Mouse (Mus musculus): ENCODE results near the gene Ttll5.

The Ttll5 gene

DNA sequence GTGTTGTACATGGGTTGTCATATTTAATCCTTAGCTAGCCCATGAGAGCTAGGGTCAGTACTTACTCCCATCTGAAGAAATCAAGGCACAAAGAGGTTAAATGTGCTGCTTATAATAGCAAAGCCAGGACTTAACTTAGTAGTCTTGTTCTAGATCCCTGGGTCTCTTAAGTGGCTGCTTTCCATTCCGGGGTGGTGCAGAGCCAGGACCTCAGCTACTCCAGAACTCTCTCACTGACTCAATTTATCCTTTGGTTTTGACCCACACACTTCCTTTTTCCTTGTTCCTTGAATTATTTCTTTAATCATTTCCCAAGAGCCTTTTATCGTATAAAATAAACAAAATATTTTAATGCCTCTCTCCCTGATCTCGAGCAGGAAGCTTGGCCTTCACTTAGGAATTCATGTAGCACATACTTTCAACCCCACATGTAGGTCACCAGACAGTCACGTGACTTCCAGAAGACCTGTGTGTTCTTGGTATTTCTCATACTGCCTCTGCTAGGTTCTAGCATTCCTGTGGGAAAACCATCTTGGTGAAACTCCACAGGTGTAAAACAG is 164.4 kb downstream of the Ttll5 start:
- in situ Hi-C loops (cut with MboI; ENCODE audit: unreplicated experiment in 2 of 2) = no loop called here

DNA sequence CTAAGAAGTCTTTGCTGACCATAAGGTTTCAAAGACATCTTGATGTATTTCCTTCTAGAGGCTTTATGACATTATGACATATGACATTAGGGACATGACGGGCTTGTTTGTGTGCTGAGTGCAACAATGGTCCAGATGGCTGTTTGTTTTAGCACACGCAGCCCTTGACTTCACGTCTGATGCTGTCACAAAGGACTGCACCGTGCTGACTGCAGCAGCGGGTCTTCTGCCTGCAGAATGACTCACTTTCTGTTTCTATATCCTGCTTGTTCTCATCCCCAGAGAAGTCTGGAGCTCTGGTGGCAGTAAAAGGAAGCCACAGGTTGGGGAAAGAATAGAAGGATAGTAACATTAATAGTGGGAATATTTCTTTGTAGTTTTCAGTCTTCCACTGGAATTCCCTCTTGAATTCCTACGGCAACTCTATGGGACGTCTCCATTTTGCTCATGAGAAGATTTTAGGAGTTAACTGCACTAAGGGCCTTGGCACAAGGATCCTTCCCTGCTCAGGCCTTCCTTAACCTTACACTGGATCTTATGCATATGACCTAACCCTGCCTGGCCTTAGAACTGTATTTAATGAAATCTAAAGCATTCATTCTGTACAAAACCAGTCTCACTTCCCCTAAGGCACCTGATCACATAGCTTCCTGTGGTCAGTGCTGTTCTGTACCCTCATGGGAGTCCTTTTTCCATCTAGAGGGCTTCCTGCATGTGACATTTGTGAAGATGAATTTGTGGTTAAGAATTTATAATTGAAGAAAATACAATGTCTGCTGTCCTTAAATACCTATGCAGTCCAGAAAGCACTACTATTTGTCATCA is 167.8 kb downstream of the Ttll5 start:
- in situ Hi-C loops (cut with MboI; ENCODE audit: unreplicated experiment in 2 of 2) = no loop called here

DNA sequence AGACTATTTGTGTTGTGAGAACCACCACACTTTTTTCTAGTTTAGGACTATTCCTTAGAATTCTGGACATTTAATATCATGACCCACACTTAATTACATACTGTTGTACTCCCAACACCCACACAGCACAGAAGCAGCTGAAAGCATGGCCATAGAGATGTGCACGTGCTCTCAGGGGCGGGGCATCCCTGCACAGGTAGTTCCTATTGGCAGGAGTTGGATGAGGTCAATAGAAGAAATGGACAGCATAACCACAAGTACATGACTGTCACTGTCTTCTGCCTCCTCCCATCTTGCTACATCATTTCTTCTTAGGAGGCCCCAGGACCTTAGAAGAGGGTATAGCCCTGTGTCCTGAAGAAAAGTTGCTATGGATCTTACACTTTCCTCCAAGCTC is 168.4 kb downstream of the Ttll5 start:
- in situ Hi-C loops (cut with MboI; ENCODE audit: unreplicated experiment in 2 of 2) = no loop called here

DNA sequence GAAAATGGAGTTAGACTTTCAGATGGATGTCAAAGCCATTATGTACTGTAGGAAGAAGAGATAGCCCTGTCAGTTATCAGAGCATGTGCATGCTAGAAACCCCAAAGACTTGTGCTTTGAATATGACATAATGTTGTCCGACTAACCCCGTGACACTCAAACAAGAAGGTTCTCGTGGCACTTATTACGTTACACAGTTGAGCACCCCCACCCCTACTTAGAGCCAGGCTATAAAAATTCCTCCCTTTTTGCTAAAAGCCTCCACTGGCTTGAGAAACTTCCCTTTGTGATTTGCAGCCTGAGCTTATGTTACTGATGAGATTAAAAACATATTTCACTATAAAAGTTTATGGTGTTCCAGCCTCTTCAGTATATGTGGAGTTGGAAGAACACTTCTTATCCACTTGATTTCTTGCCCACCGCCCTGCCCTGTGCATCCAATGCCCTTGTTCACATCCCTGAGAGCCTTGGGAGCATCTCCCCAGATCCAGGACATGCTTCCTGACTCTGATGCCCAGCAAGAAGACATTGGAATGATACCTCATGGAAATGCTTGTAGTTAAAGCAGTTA is 169.4 kb downstream of the Ttll5 start:
- in situ Hi-C loops (cut with MboI; ENCODE audit: unreplicated experiment in 2 of 2) = no loop called here

DNA sequence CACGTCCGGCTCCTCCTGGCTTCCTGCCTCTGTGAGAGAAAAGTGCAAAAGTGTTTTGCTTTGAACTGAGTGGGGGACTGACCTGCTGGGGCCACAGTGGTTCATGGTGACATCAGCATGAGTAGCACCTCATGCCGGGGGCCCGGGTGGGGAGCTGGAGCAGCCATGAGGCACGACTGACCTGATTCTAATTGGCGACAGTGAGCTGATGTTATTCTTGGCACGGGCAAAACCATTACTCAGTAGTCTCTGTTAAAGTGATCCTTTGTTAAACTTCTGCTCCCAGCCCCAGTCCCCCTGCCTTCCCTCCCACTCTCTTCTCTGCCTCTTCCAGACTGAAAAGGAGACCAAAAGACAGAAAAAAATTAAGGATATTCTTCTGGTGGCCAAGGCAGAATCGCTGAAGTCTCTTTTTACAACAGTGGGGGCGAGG is 176.2 kb downstream of the Ttll5 start:
- in situ Hi-C loops (cut with MboI; ENCODE audit: unreplicated experiment in 2 of 2) = no loop called here

DNA sequence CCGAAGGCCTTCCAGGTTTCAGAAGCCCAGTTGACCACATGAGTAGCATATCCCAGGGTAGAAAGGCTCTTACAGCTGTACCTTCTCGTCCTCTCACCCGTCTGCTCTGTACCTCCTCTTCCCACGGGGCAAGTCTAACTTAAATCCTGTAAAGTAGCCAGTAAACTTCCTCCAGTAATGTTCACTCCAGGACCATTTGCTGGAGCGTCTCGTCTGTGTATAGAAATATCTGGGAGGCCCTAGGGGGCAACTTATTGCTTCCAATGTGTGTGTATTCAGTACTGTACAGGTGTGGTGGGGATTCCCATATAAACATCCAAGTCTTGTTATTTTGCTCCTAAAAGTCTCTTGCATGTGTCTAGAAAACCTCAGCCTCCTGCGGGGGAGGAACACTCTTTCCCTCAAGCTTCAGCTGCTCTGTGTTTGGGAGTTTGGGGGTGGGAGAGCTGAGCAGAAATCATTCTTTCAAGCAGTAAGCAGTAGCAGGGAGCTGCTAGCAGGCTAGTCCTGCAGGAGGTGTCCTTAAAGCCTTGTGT is 176.7 kb downstream of the Ttll5 start:
- in situ Hi-C loops (cut with MboI; ENCODE audit: unreplicated experiment in 2 of 2) = no loop called here

DNA sequence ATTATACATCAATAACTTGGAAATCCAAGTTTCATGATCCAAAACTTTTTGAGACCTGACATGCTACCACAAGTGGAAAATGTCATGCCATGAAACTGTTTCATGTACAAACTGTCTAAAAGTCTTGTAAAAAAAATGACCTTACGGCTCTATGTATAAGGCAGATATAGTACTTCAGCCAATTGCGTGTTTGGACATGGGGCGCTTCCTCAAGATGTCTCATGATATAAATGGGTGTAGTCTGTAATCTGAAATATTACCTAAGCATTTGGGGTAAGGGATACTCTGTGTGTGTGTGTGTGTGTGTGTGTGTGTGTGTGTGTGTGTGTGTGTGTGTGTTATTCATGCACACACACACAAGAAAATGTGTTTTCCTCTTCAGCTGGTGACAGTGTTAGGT is 180.2 kb downstream of the Ttll5 start:
- in situ Hi-C loops (cut with MboI; ENCODE audit: unreplicated experiment in 2 of 2) = loop anchor here in 1 of 2 experiments (5.0 kb wide), 1 partner anchor 47 kb away; no protein-coding TSS in a partner anchor

DNA sequence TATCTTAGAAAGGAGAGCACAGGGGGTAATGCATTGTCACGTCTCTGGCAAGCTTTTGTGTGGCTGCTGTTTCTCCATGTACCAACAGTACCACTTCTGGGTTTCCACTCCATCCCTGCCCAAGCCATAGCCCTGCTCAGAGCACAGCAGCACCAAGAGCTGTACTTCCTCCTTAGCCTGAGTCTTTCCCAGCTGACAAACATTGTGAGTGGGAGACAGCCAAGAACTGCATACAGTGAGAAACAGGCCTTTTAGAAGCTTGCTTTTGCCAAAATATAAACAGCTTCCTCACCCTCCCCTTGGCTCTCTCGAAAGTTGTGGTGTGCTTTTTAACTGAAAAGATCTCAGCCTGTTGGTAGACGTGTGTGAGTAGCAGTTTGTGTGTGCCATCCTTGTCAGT is 182.9 kb downstream of the Ttll5 start:
- in situ Hi-C loops (cut with MboI; ENCODE audit: unreplicated experiment in 2 of 2) = loop anchor here in 1 of 2 experiments (5.0 kb wide), 1 partner anchor 50 kb away; no protein-coding TSS in a partner anchor

DNA sequence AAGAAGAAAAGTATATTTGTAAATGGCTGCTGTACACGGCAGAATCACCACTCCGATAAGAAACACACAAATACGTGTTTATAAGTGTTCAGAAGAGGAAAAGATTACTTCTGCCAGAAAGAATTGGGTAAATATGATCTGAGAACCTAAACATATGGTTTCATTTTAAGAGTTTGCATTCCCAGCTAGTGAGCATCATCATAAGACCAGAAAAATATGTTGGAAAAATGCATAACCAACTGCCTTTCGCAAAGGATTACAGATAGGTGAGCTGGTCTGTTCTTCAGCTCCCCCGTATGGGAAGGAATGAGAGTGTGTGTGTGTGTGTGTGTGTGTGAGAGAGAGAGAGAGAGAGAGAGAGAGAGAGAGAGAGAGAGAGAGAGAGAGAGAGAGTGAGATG is 186.2 kb downstream of the Ttll5 start:
- in situ Hi-C loops (cut with MboI; ENCODE audit: unreplicated experiment in 2 of 2) = no loop called here

DNA sequence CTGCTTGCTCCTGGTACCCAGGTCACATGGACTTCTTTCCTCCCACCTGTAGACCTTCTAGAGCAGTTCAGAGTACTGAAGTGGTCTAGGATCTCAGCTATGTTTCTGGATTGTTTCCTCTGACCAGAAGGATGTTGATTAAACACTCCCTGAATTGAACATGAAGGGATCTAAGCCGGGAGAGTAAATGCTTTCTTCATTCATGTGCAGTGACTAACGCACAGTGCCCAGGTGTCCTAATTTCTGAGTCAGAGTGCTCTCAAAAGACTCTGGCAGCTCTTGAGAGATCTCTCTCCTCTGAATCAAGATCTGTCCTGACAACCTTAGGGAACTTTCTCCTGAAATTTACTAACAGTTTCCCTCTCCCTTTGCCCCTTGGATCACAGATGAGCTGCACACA is 187.7 kb downstream of the Ttll5 start:
- in situ Hi-C loops (cut with MboI; ENCODE audit: unreplicated experiment in 2 of 2) = no loop called here

DNA sequence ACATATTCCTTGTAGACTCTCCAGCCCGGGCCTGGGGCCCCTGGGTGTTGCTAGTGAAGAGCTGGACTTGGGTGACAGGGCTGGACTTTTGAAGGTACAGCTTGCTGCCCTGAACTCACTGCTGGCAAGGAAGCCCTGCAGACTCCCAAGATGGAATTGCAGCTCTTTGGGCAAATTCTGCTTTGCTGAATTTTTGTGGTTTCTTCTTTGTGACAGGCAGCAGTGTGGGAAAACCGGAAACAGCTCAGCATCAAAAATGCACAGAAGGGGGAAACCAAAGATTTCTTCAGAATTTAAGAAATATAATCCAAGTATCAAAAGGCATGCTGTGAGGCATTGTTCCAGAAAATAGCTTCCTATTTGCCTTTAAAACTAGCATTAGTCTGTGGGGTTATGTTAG is 189.7 kb downstream of the Ttll5 start:
- in situ Hi-C loops (cut with MboI; ENCODE audit: unreplicated experiment in 2 of 2) = no loop called here

DNA sequence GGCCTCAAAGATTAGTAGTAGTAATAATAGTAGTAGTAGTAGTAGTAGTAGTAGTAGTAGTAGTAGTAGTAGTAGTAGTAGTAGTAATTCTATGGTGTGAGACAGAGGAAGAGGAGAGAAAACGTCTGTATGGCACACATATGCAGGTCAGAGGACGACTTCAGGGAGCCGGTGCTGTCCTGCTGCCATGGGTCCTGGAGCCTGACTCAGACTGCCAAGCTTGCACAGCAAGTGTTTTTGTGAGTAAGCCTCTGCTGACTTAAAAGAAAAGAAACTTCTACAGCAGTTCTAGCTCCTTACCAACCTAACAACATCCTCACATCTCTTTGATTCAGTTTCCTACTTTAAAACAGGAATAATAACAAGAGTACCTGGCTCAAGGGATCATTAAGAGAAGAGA is 190.2 kb downstream of the Ttll5 start:
- in situ Hi-C loops (cut with MboI; ENCODE audit: unreplicated experiment in 2 of 2) = loop anchor here in 1 of 2 experiments (5.0 kb wide), 1 partner anchor 52 kb away; no protein-coding TSS in a partner anchor

DNA sequence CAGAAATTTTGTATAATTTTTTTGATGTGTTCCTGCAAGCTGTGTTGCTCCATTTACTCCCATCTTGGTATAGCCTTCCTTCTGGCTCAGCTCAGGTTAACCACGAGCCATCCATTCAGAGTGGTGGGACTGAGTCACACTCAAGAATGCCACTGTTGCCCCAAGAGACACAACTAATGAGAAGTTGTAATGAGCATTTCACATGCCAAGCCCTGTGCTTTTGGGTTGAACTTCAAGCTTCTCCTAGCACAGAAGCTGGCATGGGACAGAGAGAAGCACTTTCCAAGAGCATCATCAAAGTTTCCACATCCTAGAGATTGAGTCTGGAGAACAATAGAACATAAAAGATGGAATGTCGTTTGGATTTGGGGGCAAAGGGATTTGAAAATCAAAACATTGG is 190.7 kb downstream of the Ttll5 start:
- in situ Hi-C loops (cut with MboI; ENCODE audit: unreplicated experiment in 2 of 2) = loop anchor here in 1 of 2 experiments (5.0 kb wide), 1 partner anchor 53 kb away; no protein-coding TSS in a partner anchor

DNA sequence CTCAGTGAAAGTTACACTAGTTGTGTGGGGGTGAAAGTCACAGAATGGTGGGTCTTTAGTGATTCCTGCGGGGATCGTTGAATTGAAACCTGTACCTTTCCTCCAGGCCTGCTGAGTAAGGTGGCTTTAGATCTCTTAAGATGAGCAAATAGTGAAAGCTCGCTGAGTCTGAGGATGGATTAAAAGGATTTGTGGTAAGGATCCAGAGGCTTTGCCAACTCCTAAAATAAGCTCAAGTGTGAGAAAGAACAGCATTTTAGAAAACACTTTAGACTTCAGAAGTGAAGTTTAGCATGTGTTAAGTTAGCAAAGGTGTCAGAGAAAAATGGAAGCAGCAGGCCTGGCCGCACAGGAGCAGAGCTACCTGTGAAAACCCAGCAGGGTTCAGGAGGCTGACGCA is 192.9 kb downstream of the Ttll5 start:
- in situ Hi-C loops (cut with MboI; ENCODE audit: unreplicated experiment in 2 of 2) = loop anchor here in 1 of 2 experiments (5.0 kb wide), 1 partner anchor 55 kb away; no protein-coding TSS in a partner anchor

DNA sequence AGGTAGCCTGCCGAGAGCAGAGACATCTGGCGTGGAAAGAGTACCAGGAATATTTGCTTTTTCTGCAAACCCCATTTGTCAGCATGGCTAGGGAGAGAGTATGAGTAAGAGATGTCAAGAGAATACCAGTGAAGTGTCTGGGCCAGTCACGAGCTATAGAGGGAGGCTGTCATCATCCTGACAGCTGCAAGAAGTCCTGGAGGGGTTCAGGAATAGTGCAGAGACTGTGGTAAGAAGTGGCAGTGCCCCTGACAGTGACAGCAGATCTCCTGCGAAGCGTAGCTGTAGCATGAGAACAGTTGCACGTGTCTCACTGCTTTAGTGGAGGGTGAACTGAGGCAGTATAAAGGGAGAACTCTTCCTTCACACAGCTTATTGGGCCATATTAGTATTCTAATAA is 197.1 kb downstream of the Ttll5 start:
- in situ Hi-C loops (cut with MboI; ENCODE audit: unreplicated experiment in 2 of 2) = loop anchor here (5.0 to 10.0 kb wide), 3 partner anchors 56 to 93 kb away; partner anchors contain the start of gene Tgfb3 (in 1 of the 2)

DNA sequence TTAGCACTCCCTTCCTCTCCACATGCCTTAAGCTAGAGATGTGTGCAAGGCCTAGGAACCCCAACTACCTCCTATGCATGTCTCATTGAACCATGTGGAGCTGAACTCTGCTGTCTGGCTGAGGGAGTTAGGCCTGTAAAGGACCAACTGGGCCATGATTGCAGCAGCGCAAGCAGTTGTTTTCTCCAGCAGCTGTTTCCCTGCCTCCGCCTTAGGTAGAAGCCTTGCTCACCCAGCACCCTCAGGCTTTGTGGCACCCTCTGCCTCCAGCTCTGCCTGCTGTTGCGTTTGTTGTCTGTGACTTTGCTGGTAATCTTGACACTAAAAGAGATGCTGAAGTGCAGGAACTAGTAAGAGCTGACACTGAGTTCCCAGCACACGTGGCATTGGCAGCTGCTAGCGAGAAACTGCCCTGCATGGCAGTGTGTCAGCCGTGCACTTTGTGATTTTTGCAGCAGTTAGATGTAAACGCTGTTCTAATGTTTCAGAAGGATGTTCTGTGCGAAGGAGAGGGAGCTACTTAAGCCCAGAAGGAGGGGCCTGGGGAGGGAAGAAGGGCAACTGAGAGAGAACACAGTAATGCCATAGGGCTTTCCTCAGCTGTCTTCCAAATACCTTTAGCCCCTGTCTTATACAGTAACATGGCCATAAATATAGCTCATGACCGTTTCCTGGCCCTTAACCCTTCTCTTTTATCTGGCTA is 198.0 kb downstream of the Ttll5 start:
- in situ Hi-C loops (cut with MboI; ENCODE audit: unreplicated experiment in 2 of 2) = loop anchor here (5.0 to 10.0 kb wide), 3 partner anchors 55 to 92 kb away; partner anchors contain the start of gene Tgfb3 (in 1 of the 2)

DNA sequence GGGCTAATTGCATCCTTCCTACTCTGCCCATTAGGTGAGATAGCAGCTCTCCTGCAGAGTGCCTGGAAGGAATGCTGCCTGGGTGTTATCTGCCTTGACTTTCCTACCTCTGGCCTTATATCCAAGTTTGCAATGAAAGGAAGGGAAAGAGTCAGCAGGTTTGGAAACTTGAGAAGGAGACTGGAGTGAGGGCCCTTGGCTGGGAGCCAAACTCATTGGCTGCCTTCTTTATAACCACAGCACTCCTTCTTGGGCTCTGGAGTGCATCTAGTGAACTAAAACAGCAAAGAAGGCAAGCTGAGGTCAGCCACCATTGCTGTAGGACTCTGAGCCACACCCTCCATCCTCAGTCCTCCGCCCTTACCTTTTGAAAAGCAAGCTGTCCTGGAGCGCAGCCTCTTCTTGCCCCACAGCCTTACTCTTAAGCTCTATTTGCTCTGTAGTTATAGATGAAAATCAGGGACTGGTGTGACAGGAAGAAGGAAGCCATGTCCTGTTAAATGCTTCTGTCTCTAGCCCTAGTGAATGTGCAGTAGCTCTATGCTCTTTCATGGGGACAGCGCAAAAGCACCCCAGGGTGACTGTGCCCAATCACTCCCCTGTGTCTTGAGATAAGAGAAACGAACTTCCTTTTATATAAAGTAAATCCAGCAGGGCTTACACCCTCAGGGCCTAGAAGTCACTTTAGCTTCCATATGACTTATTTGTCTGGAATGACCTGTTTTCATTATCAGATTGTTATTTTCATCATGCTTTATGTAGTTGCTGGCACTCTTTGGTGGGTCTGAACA is 198.8 kb downstream of the Ttll5 start:
- in situ Hi-C loops (cut with MboI; ENCODE audit: unreplicated experiment in 2 of 2) = loop anchor here (5.0 to 10.0 kb wide), 3 partner anchors 54 to 92 kb away; partner anchors contain the start of gene Tgfb3 (in 1 of the 2)

DNA sequence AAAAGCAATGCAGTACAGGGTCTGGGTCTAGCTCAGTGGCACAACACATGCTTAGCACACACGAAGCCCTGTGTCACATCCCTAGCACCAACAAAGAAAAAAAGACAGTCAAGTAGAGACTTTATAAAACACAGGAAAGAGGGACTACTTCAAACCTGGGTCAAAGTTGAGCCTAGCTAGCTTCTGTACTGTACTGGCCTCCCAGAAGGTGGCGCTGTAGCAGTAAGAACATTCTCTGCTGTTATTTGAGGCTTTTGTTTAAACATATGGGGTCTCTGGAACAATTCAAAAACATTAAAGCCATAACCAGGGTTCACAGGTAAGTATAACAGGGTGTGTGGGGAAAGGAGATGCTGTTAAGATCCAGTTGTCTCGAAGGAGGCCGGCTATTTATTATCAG is 200.0 kb downstream of the Ttll5 start:
- in situ Hi-C loops (cut with MboI; ENCODE audit: unreplicated experiment in 2 of 2) = loop anchor here (5.0 to 10.0 kb wide), 3 partner anchors 53 to 90 kb away; partner anchors contain the start of gene Tgfb3 (in 1 of the 2)

DNA sequence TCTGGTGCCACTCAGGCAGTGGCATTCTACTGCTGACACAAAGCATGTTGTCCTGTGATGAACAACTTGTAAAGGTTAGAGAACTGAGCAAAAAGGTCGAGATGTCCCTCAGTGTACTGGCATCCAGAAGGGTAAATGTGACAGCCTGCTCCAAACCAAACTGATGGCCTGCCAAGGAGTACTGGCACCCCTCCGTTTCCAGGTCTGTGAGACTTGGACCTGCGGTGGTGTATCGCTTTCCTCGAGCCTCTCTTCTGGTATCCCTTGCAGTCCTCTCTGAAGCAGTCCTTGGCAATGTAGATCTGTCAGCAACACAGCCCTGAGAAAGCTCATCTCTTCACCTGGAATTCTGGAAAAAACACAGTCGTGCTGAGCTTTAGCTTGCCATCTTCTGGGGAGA is 201.0 kb downstream of the Ttll5 start:
- in situ Hi-C loops (cut with MboI; ENCODE audit: unreplicated experiment in 2 of 2) = loop anchor here in 1 of 2 experiments (5.0 to 10.0 kb wide), 2 partner anchors 52 to 89 kb away; partner anchors contain the start of gene Tgfb3

All from v-Abl transformed pro-B cells (cell line).